Mouse (Mus musculus) liver, embryonic 14.5 days (tissue): ENCODE results near the gene Cactin. TPM values are rescaled to one million over a fixed set of nuclear protein-coding genes. Genes with fewer than 3 reads are reported as not detected.
A peak's percentile ranks its signal among the peaks of the same experiment; 100 is the strongest.

Source experiments
- ATAC-seq: fragments of 200-750 bp; cut with Nextera tagmentation; 2 replicates; pipeline ENCODE4 v1.8.0; 2017; ENCODE audit warnings: moderate number of reproducible peaks, mild to moderate bottlenecking, moderate library complexity; ENCODE audit not compliant: insufficient read depth
- DNase-seq, 3 experiments: peaks; one replicate each; pipeline ENCODE4 v3.0.0-alpha.2; 2012 to 2013; ENCODE audit warnings: low read depth in 3 of 3, low spot score in 3 of 3
- H3K27ac ChIP-seq: fragments of 300-500 bp; sonication (generic); 2 replicates; pipeline ENCODE4 v1.5.1; 2014; ENCODE audit warnings: moderate library complexity, mild to moderate bottlenecking, control low read depth, inconsistent platforms
- H3K27me3 ChIP-seq: fragments of 300-500 bp; sonication (generic); 2 replicates; pipeline ENCODE4 v1.6.1; 2014; ENCODE audit warnings: mild to moderate bottlenecking, low read length, moderate library complexity; ENCODE audit not compliant: control insufficient read depth, insufficient read depth
- H3K36me3 ChIP-seq: fragments of 300-500 bp; sonication (generic); replicated peaks from 2 replicates; pipeline ENCODE4 v1.6.1; 2014; ENCODE audit warnings: low read depth; ENCODE audit not compliant: control insufficient read depth, insufficient read depth
- H3K4me1 ChIP-seq, 2 experiments: fragments of 200-500 bp in 1 of 2; fragments of 300-500 bp in 1 of 2; sonication (generic) in 1 of 2; replicated peaks; 2 replicates each; pipeline ENCODE4 v1.6.1; 2012 to 2014; ENCODE audit warnings: antibody characterized with exemption in 1 of 2, inconsistent platforms in 1 of 2, low read length in 1 of 2; ENCODE audit not compliant: control insufficient read depth in 2 of 2, insufficient read depth in 2 of 2
- H3K4me2 ChIP-seq: fragments of 300-500 bp; sonication (generic); 2 replicates; pipeline ENCODE4 v1.6.1; 2014; ENCODE audit warnings: low read depth, mild to moderate bottlenecking, control low read depth, moderate library complexity
- H3K4me3 ChIP-seq, 2 experiments: fragments of 200-500 bp in 1 of 2; fragments of 300-500 bp in 1 of 2; sonication (generic) in 1 of 2; 2 replicates each; pipeline ENCODE4 v1.5.1; 2012 to 2014; ENCODE audit warnings: low read depth in 2 of 2, low read length in 2 of 2, mild to moderate bottlenecking in 2 of 2, control low read depth in 1 of 2, inconsistent platforms in 1 of 2, moderate library complexity in 1 of 2; ENCODE audit not compliant: insufficient read depth in 1 of 2
- H3K9ac ChIP-seq: fragments of 300-500 bp; sonication (generic); replicated peaks from 2 replicates; pipeline ENCODE4 v1.6.1; 2014; ENCODE audit warnings: mild to moderate bottlenecking, control low read depth, moderate library complexity
- H3K9me3 ChIP-seq: fragments of 300-500 bp; sonication (generic); 2 replicates; pipeline ENCODE4 v1.6.1; 2016; ENCODE audit warnings: low read length, mixed read lengths; ENCODE audit not compliant: control insufficient read depth
- CTCF ChIP-seq: IDR thresholded peaks from 2 replicates; pipeline ENCODE4 v1.5.1; 2016; ENCODE audit warnings: antibody characterized with exemption, low read depth, control low read depth
- EP300 ChIP-seq: IDR thresholded peaks from 2 replicates; pipeline ENCODE4 v1.6.1; 2016; ENCODE audit warnings: antibody characterized with exemption, low read depth
- WGBS: fragments of 180-500 bp; shearing (Covaris S2); extraction: QIAGEN DNeasy Blood & Tissue Kit; methylation state at CpG from one replicate; pipeline ENCODE4 v1.1.7; 2014; ENCODE audit not compliant: insufficient replicate concordance; 5-methylcytosine and 5-hydroxymethylcytosine counted together
- polyA plus RNA-seq, 2 experiments: library from polyadenylated mRNA; depleted of rRNA in 1 of 2; stranded (reverse) in 1 of 2; unstranded in 1 of 2; fragments of >200 nt; fragmentation: Nextera tagmentation in 1 of 2; extraction: Ambion mirVana in 1 of 2; gene quantifications; 2 replicates each; pipeline versions ENCODE4 v1.2.1 to v1.2.3; 2012 to 2014

Cactin gene
- polyA plus RNA-seq, 2 experiments, result 12.1 to 24.3 TPM

- Histone ChIP-seq H3K4me3 (no peak overlapping the region), H3K4me2 (peak overlapping the region; percentile 52)
- no peak for TF ChIP-seq EP300
- no peak for TF ChIP-seq CTCF
Observed at GRCm38 (mm10) chr10:81302288-81302687, 18.6 kb upstream of the Cactin start.

GRCm38 (mm10) chr10:81302781-81303218 is 18.1 kb upstream of the Cactin start:
- TF ChIP-seq EP300 (no peak), CTCF (no peak)
- H3K9me3 ChIP-seq, result no peaks in the 10 kb centered on the region
- peak overlapping the region; percentile 35 for H3K9ac ChIP-seq
- ATAC-seq (peak; percentile 43; the same call in 1 of the 2 replicates), DNase-seq (no peak)
- WGBS, result 13% methylated on average over 14 of the region's 14 CpGs
- no peaks in the 10 kb centered on the region for H3K27me3 ChIP-seq
- no peak overlapping the region for H3K4me3 ChIP-seq
- H3K36me3 ChIP-seq, result peaks cover 6% of the 10 kb centered on the region; the same call in 1 of the 2 replicates
- H3K27ac ChIP-seq, result no peak overlapping the region
- H3K4me1 ChIP-seq, result peaks cover 19 to 47% of the 10 kb centered on the region in 2 experiments
- H3K4me2 ChIP-seq, result peak overlapping the region; percentile 52

More at GRCm38 (mm10) chr10:81302288-81302687, 18.6 kb upstream of the Cactin start:
- Histone ChIP-seq H3K27ac (no peak overlapping the region), H3K9ac (no peak overlapping the region; the same call in 1 of the 2 replicates), H3K27me3 (no peaks in the 10 kb centered on the region), H3K36me3 (peaks cover under 1% of the 10 kb centered on the region; the same call in 1 of the 2 replicates), H3K9me3 (no peaks in the 10 kb centered on the region), H3K4me1 (peaks cover 19 to 48% of the 10 kb centered on the region in 2 experiments)
- WGBS, result 57% methylated on average over 4 of the region's 4 CpGs
- no peak for DNase-seq
- no peak for ATAC-seq

GRCm38 (mm10) chr10:81303258-81303657 is 17.6 kb upstream of the Cactin start:
- Histone ChIP-seq H3K36me3 (peaks cover 6% of the 10 kb centered on the region; the same call in 1 of the 2 replicates), H3K27me3 (no peaks in the 10 kb centered on the region), H3K4me3 (no peak overlapping the region), H3K4me1 (peaks cover 19 to 45% of the 10 kb centered on the region in 2 experiments), H3K27ac (no peak overlapping the region), H3K9ac (peak overlapping the region; percentile 35), H3K4me2 (peak overlapping the region; percentile 52), H3K9me3 (no peaks in the 10 kb centered on the region)
- ATAC-seq, result no peak
- WGBS, result 37% methylated on average over 10 of the region's 10 CpGs
- no peak for TF ChIP-seq EP300
- no peak for TF ChIP-seq CTCF
- no peak for DNase-seq

GRCm38 (mm10) chr10:81303761-81304160 is 17.1 kb upstream of the Cactin start:
- H3K4me1 ChIP-seq, result peaks cover 19 to 40% of the 10 kb centered on the region in 2 experiments
- TF ChIP-seq EP300, result no peak
- TF ChIP-seq CTCF, result no peak
- no peaks in the 10 kb centered on the region for H3K9me3 ChIP-seq
- H3K4me3 ChIP-seq, result no peak overlapping the region
- H3K9ac ChIP-seq, result no peak overlapping the region
- no peak overlapping the region for H3K27ac ChIP-seq
- no peaks in the 10 kb centered on the region for H3K27me3 ChIP-seq
- 32% methylated on average over 7 of the region's 7 CpGs for WGBS
- peak overlapping the region; percentile 52; the same call in 1 of the 2 replicates for H3K4me2 ChIP-seq
- ATAC-seq (no peak), DNase-seq (no peak)
- H3K36me3 ChIP-seq, result peaks cover 6% of the 10 kb centered on the region; the same call in 1 of the 2 replicates

- Histone ChIP-seq H3K9me3 (no peaks in the 10 kb centered on the region), H3K4me1 (peaks cover 19 to 32% of the 10 kb centered on the region in 2 experiments), H3K4me3 (no peak overlapping the region), H3K9ac (no peak overlapping the region), H3K36me3 (peaks cover 6% of the 10 kb centered on the region; the same call in 1 of the 2 replicates), H3K27ac (no peak overlapping the region), H3K27me3 (no peaks in the 10 kb centered on the region), H3K4me2 (no peak overlapping the region)
- DNase-seq, result no peak
- peak; percentile 29; the same call in 1 of the 2 replicates for ATAC-seq
- WGBS, result 22% methylated on average over 8 of the region's 9 CpGs
- TF ChIP-seq CTCF (peak; percentile 96), EP300 (no peak)
Observed at GRCm38 (mm10) chr10:81304597-81305238, 16.2 kb upstream of the Cactin start.
